Comparison of ENCODE assay signal across 12 mouse cellular contexts in genomic region chr2:38354717-38355510, GRCm38 (mm10). TPM values are rescaled to one million over a fixed set of nuclear protein-coding genes. Genes with fewer than 3 reads are reported as not detected.
A peak's percentile ranks its signal among the peaks of the same experiment; 100 is the strongest.
DNase-seq lines count a peak whose midpoint lies in the region; ATAC-seq and TF ChIP-seq lines count a peak whose summit lies in the region.
"Had no signal": no experiment of that assay in that cellular context is flagged by ENCODE, and none has a peak within 500 bp of the region (broad histone marks: within the 10 kb centered on the region; RNA-seq: fewer than 3 reads in every experiment).

No protein-coding gene starts in this region.

- no peaks in the 10 kb centered on the region for H3K36me3 ChIP-seq in intestine, embryonic 14.5 days (ENCODE audit: control insufficient read depth, insufficient read depth, low read length)
- H3K36me3 ChIP-seq in intestine, postnatal 0 days (ENCODE audit: control insufficient read depth, insufficient read depth): no peaks in the 10 kb centered on the region
- H3K36me3 ChIP-seq in embryonic facial prominence, embryonic 10.5 days (replicated peaks): peaks cover 8% of the 10 kb centered on the region; the same call in 1 of the 2 replicates
- H3K36me3 ChIP-seq in hindbrain, embryonic 16.5 days (ENCODE audit: control insufficient read depth, insufficient read depth, low read length): no peaks in the 10 kb centered on the region
- no peaks in the 10 kb centered on the region for H3K36me3 ChIP-seq in midbrain, postnatal 0 days (ENCODE audit: insufficient read depth, low read length)

- WGBS in intestine, embryonic 14.5 days: under 1% methylated on average over 34 of the region's 34 CpGs
- WGBS in intestine, postnatal 0 days: 1% methylated on average over 34 of the region's 34 CpGs
- under 1% methylated on average over 34 of the region's 34 CpGs for WGBS in embryonic facial prominence, embryonic 10.5 days
- WGBS in hindbrain, embryonic 16.5 days: under 1% methylated on average over 34 of the region's 34 CpGs
- 1% methylated on average over 34 of the region's 34 CpGs for WGBS in midbrain, postnatal 0 days

- no peak overlapping the region for H3K9ac ChIP-seq in intestine, embryonic 14.5 days (ENCODE audit: low read length)
- no peak overlapping the region for H3K9ac ChIP-seq in intestine, postnatal 0 days (ENCODE audit: low read depth, low read length)
- peak overlapping the region; percentile 7; the same call in 1 of the 2 replicates for H3K9ac ChIP-seq in hindbrain, embryonic 16.5 days (ENCODE audit: low read depth, low read length)
- peak overlapping the region; percentile 61 for H3K9ac ChIP-seq in midbrain, postnatal 0 days (replicated peaks; ENCODE audit: low read length, poor library complexity, severe bottlenecking)

- H3K27ac ChIP-seq in intestine, embryonic 14.5 days (ENCODE audit: low read depth): no peak overlapping the region
- H3K27ac ChIP-seq in intestine, postnatal 0 days (ENCODE audit: low read depth, low read length): no peak overlapping the region
- H3K27ac ChIP-seq in embryonic facial prominence, embryonic 10.5 days (replicated peaks): peak overlapping the region; percentile 77
- H3K27ac ChIP-seq in hindbrain, embryonic 16.5 days (ENCODE audit: low read depth, low read length): no peak overlapping the region
- peak overlapping the region; percentile 63 for H3K27ac ChIP-seq in midbrain, postnatal 0 days (ENCODE audit: low read depth, low read length)

- DNase-seq in intestine, embryonic 14.5 days (ENCODE audit: low spot score): peak; percentile 75
- peak; percentile 68 for DNase-seq in embryonic facial prominence, embryonic 10.5 days (ENCODE audit: low spot score)
- DNase-seq in midbrain, postnatal 0 days (ENCODE audit: low spot score): peak; percentile 27
- DNase-seq in kidney, postnatal 14 days: no peak
- no peak for DNase-seq in gastrocnemius, postnatal 4 days (ENCODE audit: low spot score in 2 of 2)
- no peak for DNase-seq in thymus, postnatal 10 days (ENCODE audit: low spot score in 2 of 2)
- DNase-seq: adrenal gland, postnatal 36 days; left cerebral cortex, postnatal 4 days had no signal

- no peak overlapping the region for H3K4me2 ChIP-seq in intestine, embryonic 14.5 days (ENCODE audit: low read length)
- H3K4me2 ChIP-seq in intestine, postnatal 0 days (replicated peaks; ENCODE audit: low read depth): no peak overlapping the region
- H3K4me2 ChIP-seq in hindbrain, embryonic 16.5 days (ENCODE audit: low read length): peak overlapping the region; percentile 3
- H3K4me2 ChIP-seq in midbrain, postnatal 0 days (ENCODE audit: low read depth, low read length, poor library complexity, severe bottlenecking): peak overlapping the region; percentile 72

- no peak for TF ChIP-seq CTCF in intestine, postnatal 0 days (IDR thresholded peaks at IDR 0.05; ENCODE audit: low read depth)
- no peak for TF ChIP-seq CTCF in midbrain, postnatal 0 days (IDR thresholded peaks at IDR 0.05)

- H3K27me3 ChIP-seq in intestine, embryonic 14.5 days (replicated peaks; ENCODE audit: control insufficient read depth, insufficient read depth, low read length): peaks cover 100% of the 10 kb centered on the region
- peaks cover 95% of the 10 kb centered on the region for H3K27me3 ChIP-seq in intestine, postnatal 0 days (replicated peaks; ENCODE audit: control insufficient read depth, insufficient read depth, low read length)
- peaks cover 100% of the 10 kb centered on the region for H3K27me3 ChIP-seq in embryonic facial prominence, embryonic 10.5 days (replicated peaks; ENCODE audit: low read depth, poor library complexity, severe bottlenecking)
- H3K27me3 ChIP-seq in hindbrain, embryonic 16.5 days (replicated peaks; ENCODE audit: control insufficient read depth, insufficient read depth, low read length): peaks cover 68% of the 10 kb centered on the region
- peaks cover 67% of the 10 kb centered on the region for H3K27me3 ChIP-seq in midbrain, postnatal 0 days (ENCODE audit: insufficient read depth, low read length)

- H3K4me1 ChIP-seq in intestine, embryonic 14.5 days (replicated peaks; ENCODE audit: control insufficient read depth, insufficient read depth, low read length): peaks cover 14% of the 10 kb centered on the region
- H3K4me1 ChIP-seq in intestine, postnatal 0 days (replicated peaks; ENCODE audit: control insufficient read depth, insufficient read depth, low read length): no peaks in the 10 kb centered on the region; the same call in 1 of the 2 replicates
- H3K4me1 ChIP-seq in embryonic facial prominence, embryonic 10.5 days: peaks cover 63% of the 10 kb centered on the region
- peaks cover 18% of the 10 kb centered on the region for H3K4me1 ChIP-seq in hindbrain, embryonic 16.5 days (ENCODE audit: control insufficient read depth, insufficient read depth, low read depth, low read length)
- H3K4me1 ChIP-seq in midbrain, postnatal 0 days (ENCODE audit: insufficient read depth, low read length): peaks cover 5% of the 10 kb centered on the region

- ATAC-seq in intestine, embryonic 14.5 days (replicated peaks; ENCODE audit: low FRiP score, low TSS enrichment, low read depth): no peak
- no peak for ATAC-seq in intestine, postnatal 0 days
- no peak for ATAC-seq in hindbrain, embryonic 16.5 days
- ATAC-seq in midbrain, postnatal 0 days (ENCODE audit: low FRiP score): no peak

- no peaks in the 10 kb centered on the region for H3K9me3 ChIP-seq in intestine, embryonic 14.5 days (ENCODE audit: control insufficient read depth, low read length)
- no peaks in the 10 kb centered on the region for H3K9me3 ChIP-seq in intestine, postnatal 0 days (ENCODE audit: control insufficient read depth)
- H3K9me3 ChIP-seq in embryonic facial prominence, embryonic 10.5 days: no peaks in the 10 kb centered on the region
- no peaks in the 10 kb centered on the region for H3K9me3 ChIP-seq in hindbrain, embryonic 16.5 days (ENCODE audit: control insufficient read depth, low read length)
- H3K9me3 ChIP-seq in midbrain, postnatal 0 days (ENCODE audit: low read length): no peaks in the 10 kb centered on the region

- no peak overlapping the region for H3K4me3 ChIP-seq in intestine, embryonic 14.5 days (ENCODE audit: low read depth, low read length)
- H3K4me3 ChIP-seq in intestine, postnatal 0 days (ENCODE audit: low read depth, low read length): no peak overlapping the region
- H3K4me3 ChIP-seq in embryonic facial prominence, embryonic 10.5 days: peak overlapping the region; percentile 63
- peak overlapping the region; percentile 21 for H3K4me3 ChIP-seq in hindbrain, embryonic 16.5 days (ENCODE audit: low read length)
- H3K4me3 ChIP-seq in midbrain, postnatal 0 days (ENCODE audit: low read depth, low read length): peak overlapping the region; percentile 55

RNA-seq across cellular contexts. Expression of gene Lhx2, which starts 15.8 kb away (rescaled TPM):
- 0.19 TPM in 1 of 2 replicates, not detected in the other for polyA plus RNA-seq in intestine, embryonic 14.5 days (2014; fragmentation: Nextera tagmentation; extraction: Ambion mirVana)
- not detected in 2 replicates for polyA plus RNA-seq in intestine, postnatal 0 days (2015; fragmentation: Nextera tagmentation; extraction: Ambion mirVana)
- polyA plus RNA-seq in embryonic facial prominence, embryonic 10.5 days (2016; fragmentation: Nextera tagmentation; extraction: Ambion mirVana): 17.9 and 19.6 TPM in 2 replicates
- 6.8 and 9.2 TPM in 2 replicates for polyA plus RNA-seq in hindbrain, embryonic 16.5 days (2015; fragmentation: Nextera tagmentation; extraction: Ambion mirVana)
- total RNA-seq in midbrain, postnatal 0 days (2014; rRNA removed): 77.5 and 90.1 TPM in 2 replicates
- 22.1 and 23.8 TPM in 2 replicates for polyA plus RNA-seq in midbrain, postnatal 0 days (2015; fragmentation: Nextera tagmentation; extraction: Ambion mirVana)
- total RNA-seq in gastrocnemius, postnatal 4 days (2021): under 1 TPM; 0.78 TPM
- total RNA-seq: adrenal gland, postnatal 36 days; neutrophil, adult 5-6 weeks had no signal
- polyA plus RNA-seq: heart, embryonic 16.5 days had no signal

Comparison
In these comparisons a context has a peak if more than half of its experiments do, and no peak if none do; other contexts are left out.
1. DNase-seq: peak in intestine, embryonic 14.5 days (single experiment), embryonic facial prominence, embryonic 10.5 days (single experiment) and midbrain, postnatal 0 days (single experiment); none in kidney, postnatal 14 days (single experiment), gastrocnemius, postnatal 4 days (0 of 2) and thymus, postnatal 10 days (0 of 2).
2. H3K27ac ChIP-seq: peak in embryonic facial prominence, embryonic 10.5 days (single experiment) and midbrain, postnatal 0 days (single experiment); none in intestine, embryonic 14.5 days (single experiment), intestine, postnatal 0 days (single experiment) and hindbrain, embryonic 16.5 days (single experiment).
3. H3K4me2 ChIP-seq: peak in hindbrain, embryonic 16.5 days (single experiment) and midbrain, postnatal 0 days (single experiment); none in intestine, embryonic 14.5 days (single experiment) and intestine, postnatal 0 days (single experiment).
4. H3K4me3 ChIP-seq: peak in embryonic facial prominence, embryonic 10.5 days (single experiment), hindbrain, embryonic 16.5 days (single experiment) and midbrain, postnatal 0 days (single experiment); none in intestine, embryonic 14.5 days (single experiment) and intestine, postnatal 0 days (single experiment).
5. H3K9ac ChIP-seq: peak in hindbrain, embryonic 16.5 days (single experiment) and midbrain, postnatal 0 days (single experiment); none in intestine, embryonic 14.5 days (single experiment) and intestine, postnatal 0 days (single experiment).